Mouse (Mus musculus) ZHBTc4 (cell line): Measurements from ENCODE around the gene Vnn1.

ENCODE experiments used
- DNase-seq: peaks from one replicate; pipeline ENCODE4 v3.0.0-alpha.2; 2011; ENCODE audit warnings: low read depth, low spot score

Vnn1 gene

GRCm38 (mm10) chr10:23894601-23895349, at the start of gene Vnn1:
TSS of gene Vnn1 (plus strand) at chr10:23894688.
- peak; percentile 40 for DNase-seq

GRCm38 (mm10) chr10:23851228-23851912, 43.1 kb upstream of the Vnn1 start, which contains the start of gene Vnn3:
TSS of gene Vnn3 (plus strand) at chr10:23851462.
- DNase-seq: no peak

GRCm38 (mm10) chr10:23852096-23852495, 42.4 kb upstream of the Vnn1 start:
- DNase-seq: no peak

GRCm38 (mm10) chr10:23864362-23865312, 29.9 kb upstream of the Vnn1 start:
- DNase-seq: no peak

- no peak for DNase-seq
Observed at GRCm38 (mm10) chr10:23880695-23881094, 13.8 kb upstream of the Vnn1 start.

GRCm38 (mm10) chr10:23884910-23885309, 9.6 kb upstream of the Vnn1 start:
- no peak for DNase-seq

- DNase-seq: no peak
Observed at GRCm38 (mm10) chr10:23886060-23886459, 8.4 kb upstream of the Vnn1 start.

GRCm38 (mm10) chr10:23892987-23893386, 1.5 kb upstream of the Vnn1 start:
- no peak for DNase-seq

- DNase-seq: no peak
Observed at GRCm38 (mm10) chr10:23895376-23895775, 888 bp downstream of the Vnn1 start.

- DNase-seq: no peak
Observed at GRCm38 (mm10) chr10:23901119-23901518, 6.6 kb downstream of the Vnn1 start.

- DNase-seq: no peak
Observed at GRCm38 (mm10) chr10:23905661-23906060, 11.2 kb downstream of the Vnn1 start.

- DNase-seq: no peak
Observed at GRCm38 (mm10) chr10:23920056-23920455, 25.6 kb downstream of the Vnn1 start, which contains the start of gene Taar1. TSS of gene Taar1 (plus strand) at chr10:23920356.

GRCm38 (mm10) chr10:23922468-23922867, 28.0 kb downstream of the Vnn1 start:
- DNase-seq: no peak

GRCm38 (mm10) chr10:23923941-23924340, 29.5 kb downstream of the Vnn1 start:
- DNase-seq: no peak

- DNase-seq: peak; percentile 64
Observed at GRCm38 (mm10) chr10:23937613-23938012, 43.1 kb downstream of the Vnn1 start.

GRCm38 (mm10) chr10:23938312-23938711, 43.8 kb downstream of the Vnn1 start, which contains the start of gene Taar2:
TSS of gene Taar2 (plus strand) at chr10:23938572.
- peak; percentile 22 for DNase-seq

- peak; percentile 87 for DNase-seq
Observed at GRCm38 (mm10) chr10:23942465-23942864, 48.0 kb downstream of the Vnn1 start.

- DNase-seq: no peak
Observed at GRCm38 (mm10) chr10:23948026-23948425, 53.5 kb downstream of the Vnn1 start.

GRCm38 (mm10) chr10:23949508-23950005, 55.1 kb downstream of the Vnn1 start, which contains the start of gene Taar3:
TSS of gene Taar3 (plus strand) at chr10:23949558.
- DNase-seq: no peak

GRCm38 (mm10) chr10:23951714-23952113, 57.2 kb downstream of the Vnn1 start:
- no peak for DNase-seq
